Mouse (Mus musculus): ENCODE data around the gene Tcam1. TPM values are rescaled to one million over a fixed set of nuclear protein-coding genes. Genes with fewer than 3 reads are reported as not detected.
A peak's percentile ranks its signal among the peaks of the same experiment; 100 is the strongest.

The Tcam1 gene
- polyA plus RNA-seq, 1 experiment from 2014 or later = 0.28 TPM

GRCm38 (mm10) chr11:106274374-106274773 is 2.1 kb upstream of the Tcam1 start:
- peaks cover 40% of the 10 kb centered on the region for H3K4me1 ChIP-seq
- H3K9ac ChIP-seq = no peak overlapping the region
- H3K4me2 ChIP-seq = no peak overlapping the region
- peak overlapping the region; percentile 94 for H3K27ac ChIP-seq
- no peak for ATAC-seq (ENCODE audit: insufficient read depth, low FRiP score, low read depth)
- WGBS = 69% methylated on average over 1 of the region's 1 CpGs
- 0 out of 2 replicates have a peak, but pooled peaks cover 4% of the 10 kb centered on the region for H3K36me3 ChIP-seq
- no peaks in the 10 kb centered on the region for H3K27me3 ChIP-seq (replicated peaks)
- no peak overlapping the region for H3K4me3 ChIP-seq (replicated peaks)
- H3K9me3 ChIP-seq = no peaks in the 10 kb centered on the region

GRCm38 (mm10) chr11:106274971-106275411 is 1.5 kb upstream of the Tcam1 start:
- Histone ChIP-seq H3K4me2 (0 out of 2 replicates have a peak overlapping the region, but pooled peaks have one; percentile 12), H3K36me3 (0 out of 2 replicates have a peak, but pooled peaks cover 4% of the 10 kb centered on the region), H3K9ac (no peak overlapping the region), H3K4me1 (peaks cover 37% of the 10 kb centered on the region), H3K4me3 (replicated peaks) (no peak overlapping the region), H3K27me3 (replicated peaks) (no peaks in the 10 kb centered on the region), H3K27ac (peak overlapping the region; percentile 94), H3K9me3 (no peaks in the 10 kb centered on the region)
- no peak for ATAC-seq (ENCODE audit: insufficient read depth, low FRiP score, low read depth)
- WGBS = 41% methylated on average over 7 of the region's 7 CpGs

GRCm38 (mm10) chr11:106282452-106282851 is 6.0 kb downstream of the Tcam1 start:
- Histone ChIP-seq H3K9me3 (no peaks in the 10 kb centered on the region), H3K4me3 (replicated peaks) (no peak overlapping the region), H3K9ac (no peak overlapping the region), H3K4me1 (no peaks in the 10 kb centered on the region), H3K4me2 (no peak overlapping the region), H3K36me3 (no peaks in the 10 kb centered on the region), H3K27ac (no peak overlapping the region), H3K27me3 (replicated peaks) (no peaks in the 10 kb centered on the region)
- 74% methylated on average over 6 of the region's 6 CpGs for WGBS
- no peak for ATAC-seq (ENCODE audit: insufficient read depth, low FRiP score, low read depth)

- no peak overlapping the region for H3K27ac ChIP-seq
- 81% methylated on average over 4 of the region's 4 CpGs for WGBS
- no peak for ATAC-seq (ENCODE audit: insufficient read depth, low FRiP score, low read depth)
- H3K4me1 ChIP-seq = no peaks in the 10 kb centered on the region
- H3K36me3 ChIP-seq = no peaks in the 10 kb centered on the region
- no peaks in the 10 kb centered on the region for H3K27me3 ChIP-seq (replicated peaks)
- no peak overlapping the region for H3K4me2 ChIP-seq
- no peak overlapping the region for H3K4me3 ChIP-seq (replicated peaks)
- H3K9me3 ChIP-seq = no peaks in the 10 kb centered on the region
- H3K9ac ChIP-seq = no peak overlapping the region
Measured at GRCm38 (mm10) chr11:106283371-106283770, 6.9 kb downstream of the Tcam1 start.

- no peak for ATAC-seq (ENCODE audit: insufficient read depth, low FRiP score, low read depth)
- no peak overlapping the region for H3K27ac ChIP-seq
- no peaks in the 10 kb centered on the region for H3K4me1 ChIP-seq
- no peak overlapping the region for H3K4me3 ChIP-seq (replicated peaks)
- 69% methylated on average over 8 of the region's 8 CpGs for WGBS
- H3K9ac ChIP-seq = no peak overlapping the region
- no peaks in the 10 kb centered on the region for H3K36me3 ChIP-seq
- H3K27me3 ChIP-seq (replicated peaks) = no peaks in the 10 kb centered on the region
- no peak overlapping the region for H3K4me2 ChIP-seq
- no peaks in the 10 kb centered on the region for H3K9me3 ChIP-seq
Measured at GRCm38 (mm10) chr11:106284126-106284525, 7.7 kb downstream of the Tcam1 start.

GRCm38 (mm10) chr11:106286206-106286605 is 9.7 kb downstream of the Tcam1 start:
- Histone ChIP-seq H3K27ac (no peak overlapping the region), H3K4me2 (no peak overlapping the region), H3K9ac (no peak overlapping the region), H3K9me3 (no peaks in the 10 kb centered on the region), H3K4me3 (replicated peaks) (no peak overlapping the region), H3K4me1 (no peaks in the 10 kb centered on the region), H3K36me3 (no peaks in the 10 kb centered on the region), H3K27me3 (replicated peaks) (no peaks in the 10 kb centered on the region)
- WGBS = 82% methylated on average over 7 of the region's 7 CpGs
- no peak for ATAC-seq (ENCODE audit: insufficient read depth, low FRiP score, low read depth)

- Histone ChIP-seq H3K4me3 (replicated peaks) (no peak overlapping the region), H3K4me2 (no peak overlapping the region), H3K9ac (no peak overlapping the region), H3K27me3 (replicated peaks) (no peaks in the 10 kb centered on the region), H3K4me1 (no peaks in the 10 kb centered on the region), H3K36me3 (no peaks in the 10 kb centered on the region), H3K27ac (no peak overlapping the region), H3K9me3 (no peaks in the 10 kb centered on the region)
- no peak for ATAC-seq (ENCODE audit: insufficient read depth, low FRiP score, low read depth)
- WGBS = 53% methylated on average over 11 of the region's 11 CpGs
Measured at GRCm38 (mm10) chr11:106286987-106287386, 10.5 kb downstream of the Tcam1 start.

- ATAC-seq (ENCODE audit: insufficient read depth, low FRiP score, low read depth) = no peak
- no peak overlapping the region for H3K9ac ChIP-seq
- H3K27me3 ChIP-seq (replicated peaks) = no peaks in the 10 kb centered on the region
- H3K4me2 ChIP-seq = no peak overlapping the region
- 59% methylated on average over 8 of the region's 8 CpGs for WGBS
- H3K4me3 ChIP-seq (replicated peaks) = no peak overlapping the region
- no peak overlapping the region for H3K27ac ChIP-seq
- H3K4me1 ChIP-seq = no peaks in the 10 kb centered on the region
- no peaks in the 10 kb centered on the region for H3K9me3 ChIP-seq
- H3K36me3 ChIP-seq = no peaks in the 10 kb centered on the region
Measured at GRCm38 (mm10) chr11:106289369-106289768, 12.9 kb downstream of the Tcam1 start.

- Histone ChIP-seq H3K27me3 (replicated peaks) (no peaks in the 10 kb centered on the region), H3K4me3 (replicated peaks) (no peak overlapping the region), H3K4me2 (no peak overlapping the region), H3K27ac (no peak overlapping the region), H3K4me1 (no peaks in the 10 kb centered on the region), H3K9me3 (no peaks in the 10 kb centered on the region), H3K36me3 (no peaks in the 10 kb centered on the region), H3K9ac (no peak overlapping the region)
- WGBS = 90% methylated on average over 5 of the region's 5 CpGs
- ATAC-seq (ENCODE audit: insufficient read depth, low FRiP score, low read depth) = no peak
Measured at GRCm38 (mm10) chr11:106290376-106290775, 13.9 kb downstream of the Tcam1 start.

GRCm38 (mm10) chr11:106291861-106292260 is 15.4 kb downstream of the Tcam1 start:
- Histone ChIP-seq H3K36me3 (no peaks in the 10 kb centered on the region), H3K4me3 (replicated peaks) (no peak overlapping the region), H3K4me2 (no peak overlapping the region), H3K27me3 (replicated peaks) (no peaks in the 10 kb centered on the region), H3K9me3 (no peaks in the 10 kb centered on the region), H3K4me1 (no peaks in the 10 kb centered on the region), H3K27ac (no peak overlapping the region), H3K9ac (no peak overlapping the region)
- 77% methylated on average over 2 of the region's 2 CpGs for WGBS
- no peak for ATAC-seq (ENCODE audit: insufficient read depth, low FRiP score, low read depth)

- Histone ChIP-seq H3K4me3 (replicated peaks) (no peak within 1 kb of the TSS), H3K27me3 (replicated peaks) (no peaks in the 10 kb centered on the region), H3K27ac (no peak within 1 kb of the TSS), H3K9ac (no peak within 1 kb of the TSS), H3K36me3 (no peaks in the 10 kb centered on the region), H3K4me1 (no peaks in the 10 kb centered on the region), H3K4me2 (no peak within 1 kb of the TSS), H3K9me3 (no peaks in the 10 kb centered on the region)
- ATAC-seq (ENCODE audit: insufficient read depth, low FRiP score, low read depth) = no peak
- 72% methylated on average over 9 of the region's 9 CpGs for WGBS
Measured at GRCm38 (mm10) chr11:106301765-106302164, 25.3 kb downstream of the Tcam1 start, which contains the start of gene Gh. Gene Gh, minus strand, starts transcription at chr11:106301865.

- no peaks in the 10 kb centered on the region for H3K36me3 ChIP-seq
- no peak for ATAC-seq (ENCODE audit: insufficient read depth, low FRiP score, low read depth)
- no peak overlapping the region for H3K9ac ChIP-seq
- 9% methylated on average over 2 of the region's 2 CpGs for WGBS
- no peak overlapping the region for H3K4me3 ChIP-seq (replicated peaks)
- no peaks in the 10 kb centered on the region for H3K9me3 ChIP-seq
- H3K4me1 ChIP-seq = no peaks in the 10 kb centered on the region
- no peaks in the 10 kb centered on the region for H3K27me3 ChIP-seq (replicated peaks)
- H3K4me2 ChIP-seq = no peak overlapping the region
- H3K27ac ChIP-seq = no peak overlapping the region
Measured at GRCm38 (mm10) chr11:106302634-106303033, 26.2 kb downstream of the Tcam1 start.

Measured in stomach, embryonic 15.5 days (tissue).